Mouse (Mus musculus): ENCODE results near the gene Esrp2.

Esrp2 gene

GRCm38 (mm10) chr8:106147868-106148565 is 11.2 kb upstream of the Esrp2 start:
- in situ Hi-C loops (cut with MboI) = loop anchor here (25.0 kb wide), 1 partner anchor 514 kb away; no protein-coding TSS in a partner anchor

GRCm38 (mm10) chr8:106146014-106146413 is 9.2 kb upstream of the Esrp2 start:
- in situ Hi-C loops (cut with MboI) = loop anchor here (25.0 kb wide), 1 partner anchor 516 kb away; no protein-coding TSS in a partner anchor

GRCm38 (mm10) chr8:106145331-106145730 is 8.6 kb upstream of the Esrp2 start:
- in situ Hi-C loops (cut with MboI) = loop anchor here (25.0 kb wide), 1 partner anchor 517 kb away; no protein-coding TSS in a partner anchor

GRCm38 (mm10) chr8:106140769-106141168 is 4.0 kb upstream of the Esrp2 start:
- in situ Hi-C loops (cut with MboI) = loop anchor here (25.0 kb wide), 1 partner anchor 522 kb away; no protein-coding TSS in a partner anchor

- in situ Hi-C loops (cut with MboI) = loop anchor here (25.0 kb wide), 1 partner anchor 522 kb away; no protein-coding TSS in a partner anchor
Measured at GRCm38 (mm10) chr8:106140191-106140590, 3.4 kb upstream of the Esrp2 start.

- in situ Hi-C loops (cut with MboI) = loop anchor here (25.0 kb wide), 1 partner anchor 524 kb away; no protein-coding TSS in a partner anchor
Measured at GRCm38 (mm10) chr8:106138616-106139015, 1.8 kb upstream of the Esrp2 start.

- in situ Hi-C loops (cut with MboI) = loop anchor here (25.0 kb wide), 1 partner anchor 524 kb away; no protein-coding TSS in a partner anchor
Measured at GRCm38 (mm10) chr8:106137906-106138477, 1.2 kb upstream of the Esrp2 start.

GRCm38 (mm10) chr8:106137218-106137905 is 588 bp upstream of the Esrp2 start:
- in situ Hi-C loops (cut with MboI) = loop anchor here (25.0 kb wide), 1 partner anchor 525 kb away; no protein-coding TSS in a partner anchor

- in situ Hi-C loops (cut with MboI) = loop anchor here (25.0 kb wide), 1 partner anchor 527 kb away; no protein-coding TSS in a partner anchor
Measured at GRCm38 (mm10) chr8:106135672-106136071, 1.1 kb downstream of the Esrp2 start.

GRCm38 (mm10) chr8:106134751-106135571 is 1.8 kb downstream of the Esrp2 start:
- in situ Hi-C loops (cut with MboI) = loop anchor here (25.0 kb wide), 1 partner anchor 527 kb away; no protein-coding TSS in a partner anchor

- in situ Hi-C loops (cut with MboI) = loop anchor here (25.0 kb wide), 1 partner anchor 528 kb away; no protein-coding TSS in a partner anchor
Measured at GRCm38 (mm10) chr8:106133946-106134345, 2.8 kb downstream of the Esrp2 start.

- in situ Hi-C loops (cut with MboI) = loop anchor here (25.0 kb wide), 1 partner anchor 529 kb away; no protein-coding TSS in a partner anchor
Measured at GRCm38 (mm10) chr8:106133526-106133925, 3.2 kb downstream of the Esrp2 start.

- in situ Hi-C loops (cut with MboI) = loop anchor here (25.0 kb wide), 1 partner anchor 530 kb away; no protein-coding TSS in a partner anchor
Measured at GRCm38 (mm10) chr8:106132356-106132755, 4.4 kb downstream of the Esrp2 start.

- in situ Hi-C loops (cut with MboI) = loop anchor here (25.0 kb wide), 1 partner anchor 531 kb away; no protein-coding TSS in a partner anchor
Measured at GRCm38 (mm10) chr8:106131488-106132222, 5.1 kb downstream of the Esrp2 start.

- in situ Hi-C loops (cut with MboI) = loop anchor here (25.0 kb wide), 1 partner anchor 531 kb away; no protein-coding TSS in a partner anchor
Measured at GRCm38 (mm10) chr8:106131021-106131420, 5.8 kb downstream of the Esrp2 start.

- in situ Hi-C loops (cut with MboI) = loop anchor here (25.0 kb wide), 1 partner anchor 532 kb away; no protein-coding TSS in a partner anchor
Measured at GRCm38 (mm10) chr8:106130505-106130904, 6.3 kb downstream of the Esrp2 start.

- in situ Hi-C loops (cut with MboI) = loop anchor here (25.0 kb wide), 1 partner anchor 532 kb away; no protein-coding TSS in a partner anchor
Measured at GRCm38 (mm10) chr8:106129997-106130396, 6.8 kb downstream of the Esrp2 start.

- in situ Hi-C loops (cut with MboI) = loop anchor here (25.0 kb wide), 1 partner anchor 533 kb away; no protein-coding TSS in a partner anchor
Measured at GRCm38 (mm10) chr8:106129232-106129930, 7.4 kb downstream of the Esrp2 start.

- in situ Hi-C loops (cut with MboI) = loop anchor here (25.0 kb wide), 1 partner anchor 534 kb away; no protein-coding TSS in a partner anchor
Measured at GRCm38 (mm10) chr8:106127882-106128410, 8.8 kb downstream of the Esrp2 start.

Data from mature B cell (primary cell).